Mouse (Mus musculus): Measurements from ENCODE around the gene Senp7. TPM values are rescaled to one million over a fixed set of nuclear protein-coding genes. Genes with fewer than 3 reads are reported as not detected.

The Senp7 gene
- total RNA-seq, 2 experiments from 2014 or later = 27.9 to 51.8 TPM

Other genes starting within 250 kb of the Senp7 start
- 3.5 and 4.9 TPM in 2 replicates for gene Nfkbiz, start 209.4 kb upstream of the Senp7 start, total RNA-seq (2014; fragmentation: Nextera tagmentation)
- 6.1 and 9.4 TPM in 2 replicates for gene Nfkbiz, start 209.4 kb upstream of the Senp7 start, total RNA-seq (2017)
- 4.5 and 5.4 TPM in 2 replicates for gene Nxpe3, start 153.1 kb upstream of the Senp7 start, total RNA-seq (2014; fragmentation: Nextera tagmentation)
- 6.1 and 7.2 TPM in 2 replicates for gene Nxpe3, start 153.1 kb upstream of the Senp7 start, total RNA-seq (2017)
- 19.2 and 21.7 TPM in 2 replicates for gene Cep97, start 113.5 kb upstream of the Senp7 start, total RNA-seq (2014; fragmentation: Nextera tagmentation)
- gene Cep97, start 113.5 kb upstream of the Senp7 start, total RNA-seq (2017) = 15.8 and 32.9 TPM in 2 replicates
- gene Rpl24, start 82.1 kb upstream of the Senp7 start, total RNA-seq (2014; fragmentation: Nextera tagmentation) = 2,115 and 2,210 TPM in 2 replicates
- gene Rpl24, start 82.1 kb upstream of the Senp7 start, total RNA-seq (2017) = 2,337 and 2,464 TPM in 2 replicates
- gene Zbtb11, start 74.5 kb upstream of the Senp7 start, total RNA-seq (2014; fragmentation: Nextera tagmentation) = 25.0 and 34.7 TPM in 2 replicates
- 44.4 and 53.5 TPM in 2 replicates for gene Zbtb11, start 74.5 kb upstream of the Senp7 start, total RNA-seq (2017)
- 124 TPM in 2 replicates for gene Pcnp, start 18.6 kb upstream of the Senp7 start, total RNA-seq (2014; fragmentation: Nextera tagmentation)
- 128 and 165 TPM in 2 replicates for gene Pcnp, start 18.6 kb upstream of the Senp7 start, total RNA-seq (2017)
- gene Trmt10c, start 10.5 kb upstream of the Senp7 start, total RNA-seq (2014; fragmentation: Nextera tagmentation) = 33.1 and 34.0 TPM in 2 replicates
- gene Trmt10c, start 10.5 kb upstream of the Senp7 start, total RNA-seq (2017) = 58.8 and 78.1 TPM in 2 replicates
- gene Impg2, start 156.0 kb downstream of the Senp7 start, total RNA-seq (2014; fragmentation: Nextera tagmentation) = 0.42 TPM in 1 of 2 replicates, not detected in the other
- 0.05 TPM in 1 of 2 replicates, not detected in the other for gene Impg2, start 156.0 kb downstream of the Senp7 start, total RNA-seq (2017)

Measured in megakaryocyte-erythroid progenitor cell, adult 5-6 weeks (primary cell).